Mouse (Mus musculus): Measurements from ENCODE around the gene Tomm40l.

DNA sequence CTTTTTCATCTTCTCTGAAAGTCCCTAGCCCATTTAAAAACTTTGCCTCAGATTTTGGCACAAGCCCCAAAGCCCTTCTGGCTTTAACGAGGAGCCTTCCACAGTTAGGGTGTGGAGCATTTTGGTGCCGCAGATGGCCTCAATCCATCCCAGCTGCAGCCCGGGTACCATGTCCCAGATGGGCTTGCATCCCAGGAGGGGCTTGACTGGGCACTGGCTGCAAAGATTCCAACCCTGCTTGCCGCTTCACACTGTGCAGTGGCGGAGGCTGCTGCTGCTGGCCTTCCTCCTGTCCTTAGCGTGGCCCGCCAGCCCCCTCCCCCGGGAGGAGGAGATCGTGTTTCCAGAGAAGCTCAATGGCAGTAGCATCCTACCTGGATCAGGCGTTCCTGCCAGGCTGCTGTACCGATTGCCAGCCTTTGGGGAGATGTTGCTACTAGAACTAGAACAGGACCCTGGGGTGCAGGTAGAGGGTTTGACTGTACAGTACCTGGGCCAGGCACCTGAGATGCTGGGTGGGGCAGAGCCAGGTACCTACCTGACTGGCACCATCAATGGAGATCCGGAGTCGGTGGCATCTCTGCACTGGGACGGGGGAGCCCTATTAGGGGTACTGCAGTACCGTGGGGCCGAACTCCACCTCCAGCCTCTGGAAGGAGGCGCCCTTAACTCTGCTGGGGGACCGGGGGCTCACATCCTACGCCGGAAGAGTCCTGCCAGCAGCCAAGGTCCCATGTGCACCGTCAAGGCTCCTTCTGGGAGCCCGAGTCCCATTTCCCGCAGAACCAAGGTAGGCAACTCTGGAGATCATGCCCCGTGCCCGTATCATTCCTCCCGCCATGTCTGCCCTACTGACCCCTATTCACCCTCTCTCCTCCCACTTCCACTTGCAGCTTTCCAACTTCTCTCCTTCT lies 28.6 kb upstream of the Tomm40l start, which contains the start of gene Ndufs2:
- TF ChIP-seq CTCF (conservative IDR thresholded peaks at IDR 0.05; ENCODE audit: insufficient read depth, insufficient read length, low read depth, low read length) (no peak), POLR2A (IDR thresholded peaks at IDR 0.05; ENCODE audit: low read depth, low read length) (no peak)

All from kidney, adult 2 months (tissue).